Mouse (Mus musculus) intestine, embryonic 14.5 days (tissue): ENCODE results near the gene Kirrel3. TPM values are rescaled to one million over a fixed set of nuclear protein-coding genes. Genes with fewer than 3 reads are reported as not detected.
A peak's percentile ranks its signal among the peaks of the same experiment; 100 is the strongest.

Source experiments
- ATAC-seq: fragments of 200-750 bp; cut with Nextera tagmentation; replicated peaks from 2 replicates; pipeline ENCODE4 v1.8.0; 2017; ENCODE audit warnings: low read depth, moderate number of reproducible peaks, moderate TSS enrichment, moderate library complexity; ENCODE audit not compliant: low FRiP score, low TSS enrichment
- DNase-seq: peaks from one replicate; pipeline ENCODE4 v3.0.0-alpha.2; 2018; ENCODE audit warnings: low spot score
- H3K27ac ChIP-seq: fragments of 300-500 bp; sonication (generic); 2 replicates; pipeline ENCODE4 v1.5.1; 2014; ENCODE audit warnings: low read depth, mild to moderate bottlenecking, control low read depth
- H3K27me3 ChIP-seq: fragments of 300-500 bp; sonication (generic); replicated peaks from 2 replicates; pipeline ENCODE4 v1.6.1; 2014; ENCODE audit warnings: low read length, control low read depth; ENCODE audit not compliant: control insufficient read depth, insufficient read depth
- H3K36me3 ChIP-seq: fragments of 300-500 bp; sonication (generic); 2 replicates; pipeline ENCODE4 v1.6.1; 2014; ENCODE audit warnings: low read length, control low read depth; ENCODE audit not compliant: control insufficient read depth, insufficient read depth
- H3K4me1 ChIP-seq: fragments of 300-500 bp; sonication (generic); replicated peaks from 2 replicates; pipeline ENCODE4 v1.6.1; 2014; ENCODE audit warnings: low read length, control low read depth, mixed read lengths; ENCODE audit not compliant: control insufficient read depth, insufficient read depth
- H3K4me2 ChIP-seq: fragments of 300-500 bp; sonication (generic); 2 replicates; pipeline ENCODE4 v1.6.1; 2014; ENCODE audit warnings: low read length
- H3K4me3 ChIP-seq: fragments of 300-500 bp; sonication (generic); 2 replicates; pipeline ENCODE4 v1.5.1; 2014; ENCODE audit warnings: low read depth, low read length, control low read depth, mixed read lengths
- H3K9ac ChIP-seq: fragments of 300-500 bp; sonication (generic); 2 replicates; pipeline ENCODE4 v1.6.1; 2014; ENCODE audit warnings: mild to moderate bottlenecking, low read length
- H3K9me3 ChIP-seq: fragments of 300-500 bp; sonication (generic); 2 replicates; pipeline ENCODE4 v1.6.1; 2016; ENCODE audit warnings: low read length, control low read depth; ENCODE audit not compliant: control insufficient read depth
- WGBS: fragments of 180-500 bp; shearing (Covaris S2); extraction: QIAGEN DNeasy Blood & Tissue Kit; methylation state at CpG from one replicate; pipeline ENCODE4 v1.1.7; 2014; 5-methylcytosine and 5-hydroxymethylcytosine counted together
- polyA plus RNA-seq: library from polyadenylated mRNA; unstranded; fragments of >200 nt; fragmentation: Nextera tagmentation; extraction: Ambion mirVana; gene quantifications from 2 replicates; pipeline ENCODE4 v1.2.1, GENCODE M21; 2014

The Kirrel3 gene
- polyA plus RNA-seq, 1 experiment from 2014 or later: 3.2 TPM

- Histone ChIP-seq H3K4me3 (no peak overlapping the region), H3K27ac (no peak overlapping the region), H3K9me3 (0 out of 2 replicates have a peak, but pooled peaks cover 3% of the 10 kb centered on the region), H3K27me3 (no peaks in the 10 kb centered on the region), H3K4me2 (no peak overlapping the region), H3K4me1 (peaks cover 14% of the 10 kb centered on the region), H3K36me3 (no peaks in the 10 kb centered on the region), H3K9ac (no peak overlapping the region)
- WGBS: 75% methylated on average over 5 of the region's 5 CpGs
- no peak for DNase-seq
- ATAC-seq: no peak
These were observed 555.8 kb downstream of the Kirrel3 start for GRCm38 (mm10) chr9:35041493-35041892.

GRCm38 (mm10) chr9:35043619-35044018, 557.9 kb downstream of the Kirrel3 start:
- Histone ChIP-seq H3K4me1 (peaks cover 14% of the 10 kb centered on the region), H3K27me3 (no peaks in the 10 kb centered on the region), H3K36me3 (peaks cover 11% of the 10 kb centered on the region), H3K4me3 (no peak overlapping the region), H3K27ac (0 out of 2 replicates have a peak overlapping the region, but pooled peaks have one; percentile 60), H3K4me2 (no peak overlapping the region), H3K9me3 (no peaks in the 10 kb centered on the region), H3K9ac (no peak overlapping the region)
- 69% methylated on average over 7 of the region's 7 CpGs for WGBS
- ATAC-seq: no peak
- no peak for DNase-seq

- no peaks in the 10 kb centered on the region for H3K9me3 ChIP-seq
- ATAC-seq (0 out of 2 replicates have a peak, but pooled peaks have one; percentile 21), DNase-seq (peak; percentile 69)
- peaks cover 14% of the 10 kb centered on the region for H3K4me1 ChIP-seq
- H3K27me3 ChIP-seq: no peaks in the 10 kb centered on the region
- peak overlapping the region; percentile 60 for H3K27ac ChIP-seq
- H3K36me3 ChIP-seq: peaks cover 11% of the 10 kb centered on the region
- WGBS: 12% methylated on average over 15 of the region's 15 CpGs
- H3K4me3 ChIP-seq: no peak overlapping the region
- 0 out of 2 replicates have a peak overlapping the region, but pooled peaks have one; percentile 3 for H3K4me2 ChIP-seq
- H3K9ac ChIP-seq: no peak overlapping the region
These were observed 558.8 kb downstream of the Kirrel3 start for GRCm38 (mm10) chr9:35044458-35044857.

GRCm38 (mm10) chr9:35045031-35045531, 559.4 kb downstream of the Kirrel3 start:
- H3K9me3 ChIP-seq: no peaks in the 10 kb centered on the region
- no peak overlapping the region for H3K4me2 ChIP-seq
- no peak overlapping the region for H3K4me3 ChIP-seq
- 55% methylated on average over 11 of the region's 11 CpGs for WGBS
- H3K9ac ChIP-seq: no peak overlapping the region
- ATAC-seq (peak; percentile 7; the same call in 1 of the 2 replicates), DNase-seq (no peak)
- H3K36me3 ChIP-seq: peaks cover 16% of the 10 kb centered on the region
- no peaks in the 10 kb centered on the region for H3K27me3 ChIP-seq
- H3K27ac ChIP-seq: peak overlapping the region; percentile 60; the same call in 1 of the 2 replicates
- peaks cover 14% of the 10 kb centered on the region for H3K4me1 ChIP-seq

GRCm38 (mm10) chr9:35045756-35046155, 560.1 kb downstream of the Kirrel3 start:
- Histone ChIP-seq H3K9me3 (no peaks in the 10 kb centered on the region), H3K9ac (no peak overlapping the region), H3K4me2 (no peak overlapping the region), H3K4me1 (peaks cover 14% of the 10 kb centered on the region), H3K27ac (peak overlapping the region; percentile 25; the same call in 1 of the 2 replicates), H3K4me3 (no peak overlapping the region), H3K36me3 (peaks cover 17% of the 10 kb centered on the region), H3K27me3 (no peaks in the 10 kb centered on the region)
- DNase-seq (peak; percentile 75), ATAC-seq (peak; percentile 29; the same call in 1 of the 2 replicates)
- 57% methylated on average over 2 of the region's 2 CpGs for WGBS

- Histone ChIP-seq H3K36me3 (peaks cover 26% of the 10 kb centered on the region), H3K27me3 (no peaks in the 10 kb centered on the region), H3K4me1 (peaks cover 14% of the 10 kb centered on the region), H3K4me2 (no peak overlapping the region), H3K9me3 (no peaks in the 10 kb centered on the region), H3K27ac (no peak overlapping the region), H3K9ac (no peak overlapping the region), H3K4me3 (no peak overlapping the region)
- whole genome bisulfite sequencing: 62% methylated on average over 6 of the region's 6 CpGs
- DNase-seq (no peak), ATAC-seq (no peak)
These were observed 562.8 kb downstream of the Kirrel3 start for GRCm38 (mm10) chr9:35048449-35048848.

- Histone ChIP-seq H3K9me3 (no peaks in the 10 kb centered on the region), H3K4me3 (no peak overlapping the region), H3K4me2 (no peak overlapping the region), H3K4me1 (peaks cover 3% of the 10 kb centered on the region), H3K27ac (no peak overlapping the region), H3K9ac (no peak overlapping the region), H3K36me3 (peaks cover 31% of the 10 kb centered on the region), H3K27me3 (no peaks in the 10 kb centered on the region)
- 71% methylated on average over 3 of the region's 3 CpGs for WGBS
- DNase-seq (no peak), ATAC-seq (no peak)
These were observed 564.3 kb downstream of the Kirrel3 start for GRCm38 (mm10) chr9:35049891-35050527.

- no peaks in the 10 kb centered on the region for H3K9me3 ChIP-seq
- no peaks in the 10 kb centered on the region for H3K4me1 ChIP-seq
- no peaks in the 10 kb centered on the region for H3K27me3 ChIP-seq
- peaks cover 31% of the 10 kb centered on the region for H3K36me3 ChIP-seq
- DNase-seq (no peak), ATAC-seq (no peak)
- 90% methylated on average over 6 of the region's 6 CpGs for WGBS
- no peak overlapping the region for H3K9ac ChIP-seq
- no peak overlapping the region for H3K4me3 ChIP-seq
- no peak overlapping the region for H3K27ac ChIP-seq
- no peak overlapping the region for H3K4me2 ChIP-seq
These were observed 565.2 kb downstream of the Kirrel3 start for GRCm38 (mm10) chr9:35050701-35051454.
